Mouse (Mus musculus) embryonic fibroblast, embryonic 13.5 days (primary cell): Measurements from ENCODE around the gene B3galt4. TPM values are rescaled to one million over a fixed set of nuclear protein-coding genes. Genes with fewer than 3 reads are reported as not detected.
A peak's percentile ranks its signal among the peaks of the same experiment; 100 is the strongest.

Source experiments
- H3K27ac ChIP-seq: 2 replicates; pipeline ENCODE4 v1.5.1; 2012; ENCODE audit warnings: low read length, control low read depth, inconsistent platforms; ENCODE audit not compliant: insufficient read depth
- H3K4me1 ChIP-seq: 2 replicates; pipeline ENCODE4 v1.6.1; 2011; ENCODE audit warnings: low read length; ENCODE audit not compliant: control insufficient read depth, insufficient read depth
- H3K4me3 ChIP-seq: 2 replicates; pipeline ENCODE4 v1.5.1; 2011; ENCODE audit warnings: mild to moderate bottlenecking, control low read depth, low read length; ENCODE audit not compliant: insufficient read depth
- CTCF ChIP-seq: IDR thresholded peaks from 2 replicates; pipeline ENCODE4 v1.5.1; 2011; ENCODE audit warnings: mild to moderate bottlenecking, control low read depth, low read length, moderate library complexity, borderline replicate concordance; ENCODE audit not compliant: insufficient read depth
- POLR2A ChIP-seq: IDR thresholded peaks from 2 replicates; pipeline ENCODE4 v1.6.1; 2011; ENCODE audit warnings: low read depth, mild to moderate bottlenecking, control low read depth, low read length, moderate library complexity
- polyA plus RNA-seq: library from polyadenylated mRNA; stranded (reverse); fragments of >200 nt; gene quantifications from 2 replicates; pipeline ENCODE4 v1.2.4, GENCODE M21; 2011; ENCODE audit warnings: low read depth; ENCODE audit not compliant: missing spikeins, insufficient read length

B3galt4 gene
- polyA plus RNA-seq, 1 experiment = 3.6 TPM

- no peaks in the 10 kb centered on the region for H3K4me1 ChIP-seq
- peak overlapping the region; percentile 61 for H3K4me3 ChIP-seq
- H3K27ac ChIP-seq = peak overlapping the region; percentile 24
- TF ChIP-seq CTCF (peak; percentile 88), POLR2A (peak; percentile 77)
These were observed 30.8 kb downstream of the B3galt4 start for GRCm38 (mm10) chr17:33920282-33921097.

GRCm38 (mm10) chr17:33919351-33920281 is 31.7 kb downstream of the B3galt4 start:
- TF ChIP-seq POLR2A (peak; percentile 60), CTCF (peak; percentile 20; the same call in 1 of the 2 replicates)
- Histone ChIP-seq H3K4me3 (peak overlapping the region; percentile 61), H3K4me1 (peaks cover 3% of the 10 kb centered on the region; the same call in 1 of the 2 replicates), H3K27ac (peak overlapping the region; percentile 24)

- TF ChIP-seq POLR2A = 0 out of 2 replicates have a peak, but pooled peaks have one; percentile 10
- TF ChIP-seq CTCF = no peak
- H3K4me1 ChIP-seq = peaks cover 3% of the 10 kb centered on the region; the same call in 1 of the 2 replicates
- H3K27ac ChIP-seq = peak overlapping the region; percentile 24; the same call in 1 of the 2 replicates
- peak overlapping the region; percentile 61 for H3K4me3 ChIP-seq
These were observed 32.7 kb downstream of the B3galt4 start for GRCm38 (mm10) chr17:33918293-33919203.

- no peak overlapping the region for H3K27ac ChIP-seq
- peaks cover 3% of the 10 kb centered on the region; the same call in 1 of the 2 replicates for H3K4me1 ChIP-seq
- no peak overlapping the region for H3K4me3 ChIP-seq
- no peak for TF ChIP-seq CTCF
- no peak for TF ChIP-seq POLR2A
These were observed 33.5 kb downstream of the B3galt4 start for GRCm38 (mm10) chr17:33917656-33918292.

- TF ChIP-seq CTCF = no peak
- TF ChIP-seq POLR2A = no peak
- H3K27ac ChIP-seq = no peak overlapping the region
- H3K4me1 ChIP-seq = peaks cover 3% of the 10 kb centered on the region; the same call in 1 of the 2 replicates
- H3K4me3 ChIP-seq = peak overlapping the region; percentile 69
These were observed 34.2 kb downstream of the B3galt4 start for GRCm38 (mm10) chr17:33916847-33917655.

GRCm38 (mm10) chr17:33916294-33916693 is 35.0 kb downstream of the B3galt4 start:
- peaks cover 3% of the 10 kb centered on the region; the same call in 1 of the 2 replicates for H3K4me1 ChIP-seq
- H3K27ac ChIP-seq = no peak overlapping the region
- H3K4me3 ChIP-seq = peak overlapping the region; percentile 69
- TF ChIP-seq CTCF = no peak
- peak; percentile 10; the same call in 1 of the 2 replicates for TF ChIP-seq POLR2A

- TF ChIP-seq CTCF (no peak), POLR2A (0 out of 2 replicates have a peak, but pooled peaks have one; percentile 6)
- H3K27ac ChIP-seq = 0 out of 2 replicates have a peak within 1 kb of the TSS, but pooled peaks have one; percentile 21
- peaks cover 3% of the 10 kb centered on the region; the same call in 1 of the 2 replicates for H3K4me1 ChIP-seq
- H3K4me3 ChIP-seq = peak within 1 kb of the TSS; percentile 69
These were observed 35.5 kb downstream of the B3galt4 start, which contains the start of the genes Tapbp and Zbtb22 for GRCm38 (mm10) chr17:33915671-33916250. Tapbp (plus strand) TSS chr17:33915899. Zbtb22 (plus strand) TSS chr17:33915904.
